Mouse (Mus musculus) forebrain, embryonic 11.5 days (tissue): ENCODE data around the gene Mapk6. TPM values are rescaled to one million over a fixed set of nuclear protein-coding genes. Genes with fewer than 3 reads are reported as not detected.

Experiments
- ATAC-seq: fragments of 200-750 bp; cut with Nextera tagmentation; replicated peaks from 2 replicates; pipeline ENCODE4 v1.8.0; 2017; ENCODE audit warnings: moderate TSS enrichment; ENCODE audit not compliant: low FRiP score
- DNase-seq: peaks from one replicate; pipeline ENCODE4 v3.0.0-alpha.2; 2017; ENCODE audit warnings: low spot score
- H3K27ac ChIP-seq: fragments of 300-500 bp; sonication (generic); 2 replicates; pipeline ENCODE4 v1.5.1; 2014; ENCODE audit warnings: low read depth, low read length
- H3K27me3 ChIP-seq: fragments of 300-500 bp; sonication (generic); 2 replicates; pipeline ENCODE4 v1.6.1; 2014; ENCODE audit warnings: mild to moderate bottlenecking, low read length, mixed read lengths; ENCODE audit not compliant: control insufficient read depth, insufficient read depth
- H3K36me3 ChIP-seq: fragments of 300-500 bp; sonication (generic); 2 replicates; pipeline ENCODE4 v1.6.1; 2014; ENCODE audit warnings: mild to moderate bottlenecking, low read length, moderate library complexity, mixed read lengths; ENCODE audit not compliant: control insufficient read depth, insufficient read depth
- H3K4me1 ChIP-seq: fragments of 300-500 bp; sonication (generic); replicated peaks from 2 replicates; pipeline ENCODE4 v1.6.1; 2014; ENCODE audit warnings: low read length, mixed read lengths; ENCODE audit not compliant: control insufficient read depth, insufficient read depth
- H3K4me2 ChIP-seq: fragments of 300-500 bp; sonication (generic); 2 replicates; pipeline ENCODE4 v1.6.1; 2014; ENCODE audit warnings: low read depth, mild to moderate bottlenecking, low read length, moderate library complexity, mixed read lengths; ENCODE audit not compliant: severe bottlenecking
- H3K4me3 ChIP-seq: fragments of 300-500 bp; sonication (generic); 2 replicates; pipeline ENCODE4 v1.5.1; 2014; ENCODE audit warnings: low read depth, low read length
- H3K9ac ChIP-seq: fragments of 300-500 bp; sonication (generic); 2 replicates; pipeline ENCODE4 v1.6.1; 2014; ENCODE audit warnings: low read length
- H3K9me3 ChIP-seq: fragments of 300-500 bp; sonication (generic); 2 replicates; pipeline ENCODE4 v1.6.1; 2016; ENCODE audit warnings: low read length, mixed read lengths; ENCODE audit not compliant: control insufficient read depth
- WGBS: fragments of 180-500 bp; shearing (Covaris S2); extraction: QIAGEN DNeasy Blood & Tissue Kit; methylation state at CpG from one replicate; pipeline ENCODE4 v1.1.7; 2014; 5-methylcytosine and 5-hydroxymethylcytosine counted together
- polyA plus RNA-seq: library from polyadenylated mRNA; unstranded; fragments of >200 nt; fragmentation: Nextera tagmentation; extraction: Ambion mirVana; gene quantifications from 2 replicates; pipeline ENCODE4 v1.2.1, GENCODE M21; 2014

Gene Mapk6
- polyA plus RNA-seq, 1 experiment from 2014 or later: 179 TPM

DNA sequence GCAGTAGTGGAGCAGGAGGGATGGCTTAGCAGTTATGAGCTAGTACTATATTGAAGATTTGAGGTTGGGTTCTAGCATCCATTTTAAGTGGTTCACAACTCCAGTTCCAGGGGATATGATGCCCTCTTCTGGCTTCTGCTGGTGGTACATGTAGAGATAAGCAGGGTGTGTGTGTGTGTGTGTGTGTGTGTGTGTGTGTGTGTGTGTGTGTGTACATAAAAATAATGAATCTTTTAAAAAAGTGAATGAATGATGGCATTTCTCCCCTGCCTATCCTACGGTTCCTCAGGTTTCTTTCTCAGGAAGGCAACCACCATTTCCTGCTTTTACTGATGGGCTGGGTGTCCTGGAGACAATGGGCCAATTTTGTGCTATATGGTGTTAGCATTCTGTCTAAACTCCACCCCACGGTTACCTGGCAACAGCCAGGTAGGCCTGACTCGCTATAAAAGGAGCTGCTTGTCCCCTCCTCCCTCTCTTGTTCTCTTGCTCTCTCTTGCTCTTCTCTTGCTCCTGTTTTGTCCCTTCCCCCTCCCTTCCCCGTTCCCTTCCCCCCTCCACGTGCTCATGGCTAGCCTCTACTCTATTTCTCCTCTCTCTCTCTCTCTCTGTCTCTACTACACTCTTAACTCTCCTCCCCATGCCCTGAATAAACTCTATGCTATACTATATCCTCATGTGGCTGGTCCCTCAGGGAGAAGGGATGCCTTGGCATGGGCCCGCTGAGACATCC, 28.0 kb upstream of the Mapk6 start:
- Histone ChIP-seq H3K27ac (no peak overlapping the region), H3K27me3 (no peaks in the 10 kb centered on the region), H3K36me3 (no peaks in the 10 kb centered on the region), H3K9ac (no peak overlapping the region), H3K4me1 (peaks cover 6% of the 10 kb centered on the region), H3K4me2 (no peak overlapping the region), H3K4me3 (no peak overlapping the region), H3K9me3 (no peaks in the 10 kb centered on the region)
- DNase-seq: no peak
- 33% methylated on average over 6 of the region's 6 CpGs for WGBS
- ATAC-seq: no peak

- ATAC-seq (peak; percentile 84), DNase-seq (peak; percentile 85)
- Histone ChIP-seq H3K27ac (0 out of 2 replicates have a peak overlapping the region, but pooled peaks have one; percentile 34), H3K4me2 (no peak overlapping the region), H3K4me3 (no peak overlapping the region), H3K9me3 (no peaks in the 10 kb centered on the region), H3K4me1 (0 out of 2 replicates have a peak, but pooled peaks cover 2% of the 10 kb centered on the region), H3K36me3 (no peaks in the 10 kb centered on the region), H3K27me3 (no peaks in the 10 kb centered on the region), H3K9ac (peak overlapping the region; percentile 21; the same call in 1 of the 2 replicates)
- WGBS: 6% methylated on average over 12 of the region's 12 CpGs
Observed at GRCm38 (mm10) chr9:75435918-75436317, 26.1 kb upstream of the Mapk6 start.

GRCm38 (mm10) chr9:75435291-75435690, 25.5 kb upstream of the Mapk6 start:
- ATAC-seq (no peak), DNase-seq (no peak)
- Histone ChIP-seq H3K36me3 (no peaks in the 10 kb centered on the region), H3K4me3 (no peak overlapping the region), H3K27ac (no peak overlapping the region), H3K4me2 (no peak overlapping the region), H3K9me3 (no peaks in the 10 kb centered on the region), H3K9ac (no peak overlapping the region), H3K4me1 (0 out of 2 replicates have a peak, but pooled peaks cover 2% of the 10 kb centered on the region), H3K27me3 (no peaks in the 10 kb centered on the region)
- 66% methylated on average over 4 of the region's 4 CpGs for WGBS

DNA sequence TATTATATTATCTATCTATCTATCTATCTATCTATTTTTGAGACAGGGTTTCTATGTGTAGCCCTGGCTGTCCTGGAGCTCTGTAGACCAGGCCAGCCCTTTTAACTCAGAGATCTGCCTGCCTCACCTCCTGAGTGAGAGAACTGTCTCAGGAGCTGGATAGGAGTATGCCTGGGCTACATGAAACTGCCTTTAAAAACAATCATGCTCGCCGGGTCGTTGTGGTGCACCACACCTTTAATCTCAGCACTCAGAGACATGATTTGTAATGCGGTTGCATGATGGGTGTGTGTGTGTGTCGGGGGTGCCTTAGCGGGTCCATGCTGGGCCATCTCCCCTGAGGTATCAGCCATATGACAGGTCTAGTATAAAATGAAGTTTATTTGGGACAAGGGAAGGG, 25.1 kb upstream of the Mapk6 start:
- ATAC-seq: 0 out of 2 replicates have a peak, but pooled peaks have one; percentile 22
- Histone ChIP-seq H3K36me3 (no peaks in the 10 kb centered on the region), H3K4me3 (no peak overlapping the region), H3K4me2 (no peak overlapping the region), H3K9ac (no peak overlapping the region), H3K27ac (no peak overlapping the region), H3K9me3 (no peaks in the 10 kb centered on the region), H3K4me1 (0 out of 2 replicates have a peak, but pooled peaks cover 2% of the 10 kb centered on the region), H3K27me3 (no peaks in the 10 kb centered on the region)
- 81% methylated on average over 6 of the region's 6 CpGs for WGBS
- no peak for DNase-seq

DNA sequence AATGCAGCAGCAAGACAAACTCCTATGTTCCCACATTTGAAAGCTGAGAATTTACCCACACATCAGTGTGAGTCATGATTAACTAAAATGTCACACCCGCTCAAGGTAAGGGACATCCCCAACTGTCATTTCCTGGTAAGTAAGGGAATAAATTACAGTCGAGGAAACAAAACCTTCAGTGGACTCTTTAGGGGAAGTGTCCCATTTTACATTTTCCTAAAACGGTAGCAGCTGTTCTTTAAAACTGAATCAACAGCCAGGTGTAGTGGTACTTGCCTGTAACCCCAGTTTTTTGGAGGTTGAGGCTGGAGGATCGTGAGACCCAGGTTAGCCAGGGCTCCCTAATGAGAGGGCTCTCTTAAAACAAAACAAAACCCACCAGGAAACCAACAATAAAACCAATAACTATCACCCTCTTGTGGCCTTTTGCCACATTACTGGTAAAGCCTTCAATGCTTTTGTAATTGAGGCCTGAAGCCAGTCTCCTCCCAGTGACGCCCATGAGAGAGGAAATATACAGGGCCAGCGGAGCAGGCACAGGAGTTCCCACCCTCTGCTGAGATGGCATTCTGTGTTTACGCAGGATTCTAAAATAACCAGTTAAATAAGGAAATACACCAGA, 24.5 kb upstream of the Mapk6 start:
- Histone ChIP-seq H3K4me1 (0 out of 2 replicates have a peak, but pooled peaks cover 2% of the 10 kb centered on the region), H3K36me3 (no peaks in the 10 kb centered on the region), H3K4me2 (no peak overlapping the region), H3K27ac (no peak overlapping the region), H3K9me3 (no peaks in the 10 kb centered on the region), H3K9ac (no peak overlapping the region), H3K27me3 (no peaks in the 10 kb centered on the region), H3K4me3 (no peak overlapping the region)
- ATAC-seq (0 out of 2 replicates have a peak, but pooled peaks have one; percentile 36), DNase-seq (no peak)
- 53% methylated on average over 7 of the region's 7 CpGs for WGBS

DNA sequence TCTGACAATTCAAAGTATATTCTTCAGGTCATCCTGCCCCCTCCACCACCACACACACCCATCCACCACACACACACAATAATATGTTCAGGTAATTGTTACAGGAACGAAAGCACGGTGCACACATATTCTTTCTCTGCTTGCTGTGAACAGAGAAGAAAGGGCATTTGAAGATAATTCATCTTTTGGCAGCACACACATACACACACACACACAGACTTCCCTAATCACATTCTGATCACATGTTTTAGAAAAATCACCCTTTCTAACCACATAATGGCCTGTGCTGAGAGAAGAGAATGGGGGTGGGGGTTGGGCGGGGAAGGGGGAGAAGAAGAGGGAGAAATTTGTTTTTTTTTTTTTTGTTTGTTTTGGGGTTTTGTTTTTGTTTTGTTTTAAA, 22.9 kb upstream of the Mapk6 start:
- no peaks in the 10 kb centered on the region for H3K27me3 ChIP-seq
- ATAC-seq (no peak), DNase-seq (no peak)
- no peak overlapping the region for H3K9ac ChIP-seq
- 84% methylated on average over 3 of the region's 3 CpGs for WGBS
- H3K4me2 ChIP-seq: no peak overlapping the region
- H3K36me3 ChIP-seq: no peaks in the 10 kb centered on the region
- H3K4me1 ChIP-seq: 0 out of 2 replicates have a peak, but pooled peaks cover 2% of the 10 kb centered on the region
- H3K27ac ChIP-seq: no peak overlapping the region
- no peak overlapping the region for H3K4me3 ChIP-seq
- H3K9me3 ChIP-seq: no peaks in the 10 kb centered on the region

- H3K27ac ChIP-seq: no peak overlapping the region
- 0 out of 2 replicates have a peak, but pooled peaks cover 2% of the 10 kb centered on the region for H3K4me1 ChIP-seq
- ATAC-seq (no peak), DNase-seq (no peak)
- no peak overlapping the region for H3K4me3 ChIP-seq
- H3K9me3 ChIP-seq: no peaks in the 10 kb centered on the region
- H3K4me2 ChIP-seq: no peak overlapping the region
- no peaks in the 10 kb centered on the region for H3K36me3 ChIP-seq
- 79% methylated on average over 16 of the region's 16 CpGs for WGBS
- H3K27me3 ChIP-seq: no peaks in the 10 kb centered on the region
- no peak overlapping the region for H3K9ac ChIP-seq
Observed at GRCm38 (mm10) chr9:75430822-75431621, 21.2 kb upstream of the Mapk6 start.

- H3K9me3 ChIP-seq: no peaks in the 10 kb centered on the region
- no peak for ATAC-seq
- 96% methylated on average over 1 of the region's 1 CpGs for WGBS
Observed at GRCm38 (mm10) chr9:75429657-75430056, 19.9 kb upstream of the Mapk6 start.

More at GRCm38 (mm10) chr9:75429657-75430056, 19.9 kb upstream of the Mapk6 start:
- Histone ChIP-seq H3K4me3 (no peak overlapping the region), H3K4me2 (no peak overlapping the region), H3K27me3 (no peaks in the 10 kb centered on the region), H3K36me3 (no peaks in the 10 kb centered on the region), H3K27ac (no peak overlapping the region), H3K9ac (no peak overlapping the region), H3K4me1 (no peaks in the 10 kb centered on the region)
- no peak for DNase-seq
